Mouse (Mus musculus): Measurements from ENCODE around the gene Golph3l. TPM values are rescaled to one million over a fixed set of nuclear protein-coding genes. Genes with fewer than 3 reads are reported as not detected.
"Not testable (repeated sequence)": the region's sequence is repeated elsewhere in the genome, so short reads cannot be mapped to it uniquely, and the experiment has no call there.

The Golph3l gene
- total RNA-seq, 1 experiment from 2014 or later, result 33.6 TPM

DNA sequence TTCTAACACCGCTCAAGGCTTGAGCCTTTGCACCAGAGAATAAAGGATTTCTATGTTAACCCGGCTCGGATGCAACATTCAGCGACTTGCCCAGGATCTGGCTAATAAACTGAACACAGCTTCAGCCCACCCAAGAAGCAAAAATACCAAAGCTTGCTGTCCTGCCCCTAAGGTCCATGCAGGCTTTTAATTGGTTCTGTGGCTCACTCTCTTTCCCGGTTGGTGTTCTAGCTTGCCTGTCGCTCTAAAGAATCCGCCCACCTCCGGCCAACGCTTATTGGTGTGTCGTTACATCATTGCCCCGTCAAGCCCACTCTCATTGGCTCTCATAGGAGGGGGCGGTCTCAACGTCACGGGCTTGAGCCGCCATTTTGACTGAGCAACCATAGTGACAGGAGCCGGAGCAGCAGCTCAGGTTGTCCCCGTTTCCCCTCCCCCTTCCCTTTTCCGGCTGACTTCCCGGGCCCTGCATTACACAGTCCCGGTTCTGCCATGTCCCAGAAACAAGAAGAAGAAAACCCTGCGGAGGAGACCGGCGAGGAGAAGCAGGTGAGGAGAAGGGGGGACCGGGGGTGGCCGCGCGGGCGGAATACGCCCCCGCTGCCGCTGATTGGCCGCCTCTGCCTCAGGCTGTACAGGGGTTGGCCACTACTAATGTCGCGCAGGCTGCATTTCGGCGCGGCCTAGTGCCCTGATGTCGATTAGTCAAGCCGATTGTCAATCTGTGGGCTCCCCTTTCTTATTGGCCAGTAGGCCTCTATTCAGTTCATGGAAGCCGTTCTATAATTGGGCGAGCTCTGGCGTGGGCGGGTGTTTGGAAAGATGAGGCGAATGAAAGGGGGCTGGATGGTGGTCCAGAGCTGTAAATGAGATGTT is 36.1 kb downstream of the Golph3l start, which contains the start of gene Ensa:
Gene Ensa, plus strand, starts transcription at position 366 of the 876 bp plus-strand sequence.
- peak; percentile 98 for DNase-seq

DNA sequence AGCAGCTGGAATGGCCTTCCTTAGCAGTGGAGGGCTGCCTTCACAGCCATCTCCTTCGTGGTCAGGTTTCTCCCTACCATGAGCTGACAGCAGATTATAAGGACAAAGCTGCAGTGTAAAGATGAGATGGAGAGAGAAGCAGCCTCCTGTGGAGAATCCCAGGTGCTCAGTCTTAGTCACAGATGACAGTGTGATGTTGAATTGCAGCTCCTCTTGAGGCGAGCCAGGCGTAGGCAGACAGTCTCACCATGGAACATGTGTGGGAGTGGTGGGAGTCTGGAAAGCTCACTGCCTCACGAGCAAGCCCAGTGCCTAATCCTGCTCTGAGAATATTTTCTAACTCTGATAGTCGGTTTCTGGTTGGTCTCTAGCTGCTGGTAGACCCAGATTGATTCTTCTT is 39.0 kb downstream of the Golph3l start:
- no peak for DNase-seq

DNA sequence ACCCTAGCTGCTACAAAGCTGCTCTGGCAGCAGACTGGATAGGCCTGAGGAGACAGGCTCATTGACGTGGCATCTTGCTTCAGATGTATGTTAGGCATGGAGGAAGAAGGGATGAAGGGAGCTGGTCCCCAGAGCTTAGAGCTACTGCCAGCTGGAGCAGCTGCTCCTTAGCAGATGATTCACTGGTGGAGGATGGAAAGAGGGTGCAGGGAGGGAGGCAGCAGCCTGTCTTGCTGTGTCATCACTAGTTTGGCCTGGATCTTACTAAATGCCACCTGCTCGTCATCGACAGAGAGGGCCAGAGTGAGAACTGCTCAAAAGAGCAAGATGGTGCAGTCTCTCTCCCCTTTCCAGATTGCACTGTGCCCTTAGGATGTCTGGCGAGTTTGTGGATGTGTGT is 41.0 kb downstream of the Golph3l start:
- peak; percentile 61 for DNase-seq

DNA sequence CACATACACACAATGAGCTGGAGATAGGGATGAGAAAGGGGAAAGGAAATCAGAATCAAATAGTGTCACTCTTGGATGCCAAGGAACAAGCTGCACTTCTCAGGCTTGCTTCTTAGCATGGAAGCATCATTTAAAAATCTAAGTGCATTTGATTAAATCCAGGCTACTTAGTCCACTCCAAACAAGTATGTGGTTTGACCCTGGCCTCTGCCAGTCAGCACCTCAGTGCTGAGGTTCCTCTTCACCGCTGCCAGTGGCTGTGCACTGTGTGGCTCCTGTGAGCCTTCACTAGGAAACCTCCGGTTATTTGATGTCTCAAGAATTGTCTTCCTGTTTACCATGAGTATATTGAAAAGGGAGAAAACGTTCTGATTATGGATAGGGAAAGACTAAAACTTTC is 42.1 kb downstream of the Golph3l start:
- no peak for DNase-seq

DNA sequence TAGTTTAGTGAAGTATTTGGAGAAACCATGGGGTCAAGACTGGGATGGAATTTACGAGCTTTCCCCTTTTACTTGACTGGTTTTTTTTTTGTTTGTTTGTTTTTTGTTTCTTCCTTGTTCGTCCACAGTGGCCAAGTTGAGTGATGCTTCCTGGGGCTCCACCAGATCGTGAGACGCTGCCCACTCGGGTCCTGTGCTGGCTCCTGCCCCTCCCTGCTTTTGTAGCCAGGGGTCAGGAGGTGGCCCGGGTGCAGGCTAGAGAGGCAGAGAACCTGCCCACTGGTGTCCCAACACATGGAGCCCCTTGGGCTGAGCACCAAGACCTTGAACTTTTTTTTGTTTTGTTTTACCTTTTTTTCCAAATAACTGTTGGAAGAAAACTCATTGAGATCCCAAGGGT is 42.6 kb downstream of the Golph3l start:
- DNase-seq, result no peak

DNA sequence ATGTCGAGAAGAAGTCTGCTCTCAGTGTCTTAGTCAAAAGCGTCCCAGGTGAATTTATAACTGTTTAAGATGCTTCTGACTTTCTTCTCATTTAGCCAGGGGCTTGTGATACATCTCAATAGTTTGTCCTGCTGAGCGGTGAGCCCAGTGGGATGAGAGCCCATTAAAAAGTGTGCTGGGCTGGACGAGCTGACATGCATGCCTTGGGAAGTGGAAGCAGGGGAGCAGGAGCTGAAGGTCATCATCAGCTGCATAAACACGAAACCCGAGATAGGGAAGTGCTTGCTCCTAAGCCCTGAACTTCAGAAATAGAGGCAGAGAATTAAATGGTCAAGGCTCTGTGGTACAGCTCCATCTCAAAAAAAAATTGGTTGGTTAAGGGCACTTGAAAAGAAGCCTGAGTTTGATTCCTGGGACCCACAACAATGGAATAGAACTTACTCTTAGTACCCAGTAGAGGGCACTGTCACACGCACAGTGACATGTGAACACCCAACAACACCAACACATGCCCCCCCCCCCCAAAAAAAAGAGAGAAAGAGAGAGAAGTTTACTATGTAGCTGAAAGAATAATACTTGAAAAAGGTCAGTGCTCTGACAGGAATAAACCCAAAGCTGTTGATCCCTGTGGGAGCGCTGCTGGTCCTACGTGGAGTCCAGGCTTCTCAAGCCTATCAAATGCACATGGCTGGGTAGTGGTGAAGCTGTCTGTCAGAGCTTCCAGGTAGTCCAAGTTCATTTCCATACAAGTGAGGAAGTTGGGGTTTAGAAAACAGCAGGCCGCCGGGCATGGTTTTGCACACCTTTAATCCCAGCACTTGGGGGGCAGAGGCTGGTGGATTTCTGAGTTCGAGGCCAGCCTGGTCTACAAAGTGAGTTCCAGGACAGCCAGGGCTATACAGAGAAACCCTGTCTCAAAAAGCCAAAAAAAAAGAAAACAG is 44.2 kb downstream of the Golph3l start:
- peak; percentile 46 for DNase-seq

DNA sequence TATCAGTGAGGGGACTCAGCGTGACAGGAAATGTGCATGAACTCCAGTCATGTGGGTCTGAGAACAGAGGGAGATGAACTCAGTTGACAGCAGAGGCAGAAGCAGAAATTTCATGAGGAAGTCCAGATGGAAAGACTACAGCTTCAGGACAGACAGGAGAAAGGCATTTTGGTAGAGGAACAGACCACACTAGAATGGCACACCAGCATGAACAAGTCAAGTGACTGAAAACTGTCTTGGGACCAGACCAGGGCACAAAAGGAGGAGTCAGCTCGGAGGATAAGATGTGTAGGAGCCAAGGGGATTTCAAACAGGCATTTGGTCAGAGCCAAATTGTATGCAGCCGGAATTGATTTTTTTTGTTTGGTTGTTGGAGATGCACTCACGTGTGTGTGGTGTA is 46.9 kb downstream of the Golph3l start:
- no peak for DNase-seq

DNA sequence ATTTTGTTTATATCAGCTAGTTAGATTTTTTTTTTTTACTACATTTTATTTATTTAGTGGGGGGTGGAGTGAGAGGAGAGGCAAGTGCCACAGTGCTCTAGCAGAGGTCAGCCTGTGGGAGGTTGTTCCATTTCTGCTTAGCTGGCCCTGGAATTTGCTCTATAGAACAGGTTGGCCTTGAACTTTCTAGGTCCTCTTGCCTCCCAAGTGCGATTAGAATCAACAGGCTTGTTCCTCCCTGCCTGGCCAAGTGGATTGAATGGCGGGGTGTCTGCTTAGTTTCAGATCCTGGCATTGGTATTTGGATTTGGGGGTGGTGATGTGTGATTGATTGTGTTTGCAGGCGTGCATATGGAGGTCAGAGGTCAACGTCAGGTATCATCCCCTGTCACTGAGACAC is 47.3 kb downstream of the Golph3l start:
- DNase-seq, result no peak

DNA sequence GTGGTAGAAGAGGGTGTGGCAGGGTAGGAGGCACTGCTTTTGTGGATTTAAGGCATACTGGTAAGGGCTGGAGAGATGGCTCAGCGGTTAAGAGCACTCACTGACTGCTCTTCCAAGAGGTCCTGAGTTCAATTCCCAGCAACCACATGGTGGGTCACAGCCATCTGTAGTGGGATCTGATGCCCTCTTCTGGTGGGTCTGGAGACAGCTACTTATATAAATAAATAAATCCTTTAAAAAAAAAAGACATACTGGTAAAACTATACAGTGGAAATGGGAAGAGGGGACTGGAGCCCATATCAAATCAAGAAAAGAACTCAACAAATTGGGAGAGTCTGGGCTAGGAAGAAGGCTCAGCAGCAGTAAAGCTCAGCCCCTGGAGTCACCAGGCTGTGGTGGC is 51.0 kb downstream of the Golph3l start:
- no peak for DNase-seq

DNA sequence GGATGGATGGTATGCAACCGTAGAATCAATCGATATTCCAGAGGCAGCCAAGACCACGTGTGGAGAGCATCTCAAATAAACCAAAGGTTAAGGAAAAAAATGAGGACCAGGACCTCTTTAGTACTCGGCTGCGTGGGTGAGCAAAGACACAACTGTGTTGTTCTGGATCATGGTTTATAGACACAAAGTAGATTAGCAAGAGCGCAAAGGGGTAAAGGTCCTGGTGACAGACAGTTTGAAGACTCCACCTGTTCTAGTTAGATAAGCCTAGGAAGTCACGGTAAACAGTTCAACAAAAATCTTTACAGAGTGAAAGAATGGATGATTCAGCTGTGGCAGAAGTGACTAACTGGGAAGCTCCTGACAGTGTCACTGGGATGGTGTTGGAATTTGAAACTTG is 54.4 kb downstream of the Golph3l start:
- no peak for DNase-seq

DNA sequence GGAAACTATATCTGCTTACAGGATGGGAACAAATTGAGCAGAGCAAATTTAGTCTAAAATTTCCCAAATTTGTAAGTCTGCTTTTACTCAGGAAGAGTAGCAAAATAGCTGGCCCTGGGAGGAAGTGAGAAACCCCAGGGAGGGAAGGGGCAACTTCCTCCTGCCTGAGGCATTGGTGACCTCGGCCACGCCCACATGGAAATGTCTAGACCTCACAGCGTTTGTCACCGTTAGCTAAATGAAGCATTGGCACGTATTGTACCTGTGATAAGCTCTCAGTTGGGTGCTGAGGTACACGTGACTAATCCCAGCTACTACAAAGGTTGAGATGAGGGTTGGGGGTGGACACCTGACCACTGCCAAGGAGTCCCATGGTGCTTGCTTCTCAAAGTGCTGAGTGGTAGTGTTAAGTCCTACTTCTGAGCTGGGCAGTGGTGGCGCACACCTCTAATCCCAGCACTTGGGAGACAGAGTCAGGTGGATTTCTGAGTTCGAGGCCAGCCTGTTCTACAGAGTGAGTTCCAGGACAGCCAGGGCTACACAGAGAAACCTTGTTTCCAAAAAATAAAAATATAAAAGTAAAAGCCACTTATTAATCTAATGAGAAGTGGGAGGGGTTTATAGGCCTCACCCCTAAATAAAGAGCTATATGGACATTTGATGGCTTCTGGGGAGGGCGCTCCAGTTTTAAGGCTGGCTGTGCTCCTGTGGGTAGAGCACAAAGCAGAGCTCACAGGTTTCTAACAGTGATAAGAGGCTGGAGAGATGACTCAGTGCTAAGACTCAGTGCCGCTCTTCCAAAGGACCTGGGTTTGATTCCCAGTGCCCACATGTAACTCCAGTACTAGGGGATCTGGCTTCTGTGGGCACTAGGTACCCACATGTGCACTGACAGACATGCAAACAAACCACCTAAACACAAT is 56.8 kb downstream of the Golph3l start:
- no peak for DNase-seq

DNA sequence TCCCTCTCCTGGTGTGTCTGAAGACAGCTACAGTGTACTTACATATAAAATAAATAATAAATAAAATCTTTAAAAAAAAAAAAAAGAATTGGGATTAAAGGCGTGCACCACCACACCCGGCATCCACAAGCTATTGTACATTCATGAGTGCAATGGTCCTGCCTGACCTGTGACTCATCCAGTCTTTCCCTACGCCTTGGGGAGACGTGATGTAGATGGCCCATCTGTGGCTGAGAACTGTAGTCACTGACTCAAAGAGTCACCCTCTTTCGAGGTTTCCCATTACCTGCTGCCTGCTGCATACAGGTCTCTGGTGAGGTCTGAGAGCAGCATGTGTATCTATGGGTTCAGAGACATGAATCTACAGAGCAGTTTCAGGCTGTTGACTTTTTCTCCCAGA is 59.3 kb downstream of the Golph3l start:
- no peak for DNase-seq

DNA sequence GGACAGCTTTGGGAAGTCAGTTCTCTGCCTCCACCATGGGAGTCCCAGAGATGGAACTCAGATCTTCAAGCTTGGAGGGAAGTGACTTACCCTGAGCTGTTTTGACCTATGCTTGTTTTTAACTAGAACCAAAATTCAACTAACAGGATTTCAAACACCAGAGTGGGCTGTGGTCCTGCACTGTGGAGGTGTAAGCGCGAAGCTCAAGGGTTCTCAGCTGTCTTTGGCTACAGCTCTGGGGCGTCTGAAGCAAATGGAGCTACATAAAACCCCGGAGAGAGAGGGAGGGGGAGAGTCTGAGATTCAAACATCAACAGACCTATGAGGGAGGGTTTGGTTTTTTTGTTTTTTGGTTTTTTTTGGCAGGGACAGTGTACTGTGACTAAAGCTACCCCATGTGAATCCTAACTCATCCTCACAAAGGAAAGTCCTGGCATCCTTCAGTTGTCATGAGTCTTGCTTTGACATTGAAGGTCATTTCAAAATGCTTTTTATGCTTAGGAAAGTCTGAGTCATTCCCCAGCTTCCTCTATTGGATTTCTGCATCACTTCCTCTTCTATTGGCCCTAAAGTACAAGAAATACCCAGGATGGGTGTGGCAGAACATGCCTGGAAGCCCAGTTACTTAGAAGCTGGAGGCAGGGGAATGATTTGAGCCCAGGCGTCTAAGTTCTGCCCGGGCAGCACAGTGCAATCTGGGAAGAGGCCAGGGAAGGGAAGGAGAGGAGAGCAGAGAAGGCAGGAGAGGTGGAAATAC is 61.7 kb downstream of the Golph3l start:
- peak; percentile 53 for DNase-seq

DNA sequence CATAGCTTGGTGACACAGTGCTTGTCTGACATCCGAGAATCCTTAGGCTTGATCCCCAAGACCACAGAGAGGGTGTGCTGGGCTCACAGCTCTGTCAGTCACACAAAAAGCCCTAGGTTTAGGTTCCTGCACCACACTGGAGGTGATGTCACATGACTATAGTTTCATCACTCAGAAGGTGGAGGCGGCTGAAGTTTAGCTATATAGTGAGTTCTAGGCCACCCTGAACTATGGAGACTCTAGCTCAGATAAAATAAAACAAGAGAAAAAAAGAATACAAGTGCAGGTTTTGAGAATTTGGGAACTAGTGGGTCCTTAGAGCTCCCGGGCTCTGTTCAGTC is 62.3 kb downstream of the Golph3l start:
- DNase-seq, result no peak

DNA sequence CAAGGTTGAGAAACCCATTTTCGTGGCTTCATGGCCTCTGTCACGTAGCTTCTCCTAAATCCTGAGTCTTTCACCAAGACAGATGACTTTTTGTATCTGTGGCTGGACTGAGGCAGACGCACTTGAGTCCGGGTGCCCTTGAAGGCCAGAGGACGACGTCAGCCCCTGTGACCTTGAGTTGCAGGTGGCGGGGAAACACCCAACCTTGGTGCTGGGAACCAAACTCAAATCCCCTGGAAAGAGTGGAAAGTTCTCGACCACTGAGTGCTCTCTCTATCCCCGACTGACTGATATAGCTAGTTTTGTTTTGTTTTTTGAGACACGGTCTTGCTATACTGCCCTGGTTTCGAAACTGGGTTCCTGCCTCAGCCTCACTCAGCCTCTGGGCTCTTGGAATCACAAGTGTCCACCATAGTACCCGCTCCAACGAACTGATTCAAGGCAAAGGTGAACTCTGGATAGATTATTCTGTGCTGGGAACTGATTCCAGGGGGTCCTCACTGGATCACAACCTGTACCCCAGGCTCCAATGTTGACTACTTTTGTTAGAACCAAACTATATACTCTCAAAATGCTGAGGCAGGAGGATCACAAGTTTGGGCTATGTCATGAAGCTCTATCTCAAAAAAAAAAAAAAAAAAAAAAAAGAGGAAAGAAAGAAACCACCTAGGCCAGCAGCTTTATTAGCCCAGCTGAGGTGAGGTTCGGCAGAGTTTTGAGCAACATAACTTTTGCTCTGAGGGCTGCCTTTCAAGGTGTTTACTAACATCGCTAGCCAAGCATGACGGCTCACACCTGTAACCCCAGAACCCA is 62.9 kb downstream of the Golph3l start:
- DNase-seq, result peak; percentile 34

DNA sequence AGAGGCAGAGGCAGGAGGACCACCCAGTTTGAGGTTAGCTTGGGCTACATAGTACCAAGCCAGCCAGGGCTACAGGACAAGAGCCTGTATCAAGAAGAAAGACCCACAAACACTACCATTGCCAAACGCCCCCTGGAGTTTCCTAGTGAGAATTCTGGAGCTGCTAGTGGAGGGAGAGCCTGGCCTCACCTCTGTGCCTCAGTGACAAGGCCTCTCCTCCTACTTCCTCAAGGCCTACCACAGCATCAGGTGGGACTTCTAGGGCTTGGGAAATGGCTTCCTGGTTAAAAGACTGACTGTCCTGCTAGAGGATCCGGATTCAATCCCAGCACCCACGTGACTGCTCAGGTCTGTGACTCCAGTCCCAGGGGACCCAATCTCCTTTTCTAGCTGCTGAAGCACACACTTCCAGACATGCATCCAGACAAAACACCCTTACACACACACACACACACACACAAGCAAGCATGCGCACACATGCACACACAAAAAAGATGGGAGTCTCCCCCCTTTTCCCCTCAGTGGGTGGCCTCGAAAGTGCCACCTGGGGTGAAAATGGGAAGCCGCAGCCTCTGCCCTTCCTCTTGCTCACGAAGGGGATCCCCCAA is 63.6 kb downstream of the Golph3l start:
- no peak for DNase-seq

DNA sequence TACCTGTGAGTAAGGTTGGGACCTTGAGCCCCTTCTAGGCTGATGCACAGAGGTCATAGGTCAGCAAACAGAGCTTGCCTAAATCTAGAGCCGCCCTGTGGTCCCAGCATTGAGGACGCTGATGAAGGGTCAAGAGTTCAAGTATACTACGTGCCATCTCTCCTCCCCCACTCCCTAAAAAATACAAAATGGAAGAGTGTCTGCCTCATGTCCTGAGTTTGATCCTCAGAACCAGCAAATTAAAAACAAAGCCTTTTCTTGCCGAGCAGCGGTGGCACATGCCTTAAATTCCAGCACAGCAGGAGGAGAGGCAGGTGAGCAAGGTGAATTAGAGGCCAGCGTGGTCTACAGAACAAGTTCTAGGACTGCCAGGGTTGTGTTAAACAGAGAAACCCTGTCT is 64.1 kb downstream of the Golph3l start:
- no peak for DNase-seq

DNA sequence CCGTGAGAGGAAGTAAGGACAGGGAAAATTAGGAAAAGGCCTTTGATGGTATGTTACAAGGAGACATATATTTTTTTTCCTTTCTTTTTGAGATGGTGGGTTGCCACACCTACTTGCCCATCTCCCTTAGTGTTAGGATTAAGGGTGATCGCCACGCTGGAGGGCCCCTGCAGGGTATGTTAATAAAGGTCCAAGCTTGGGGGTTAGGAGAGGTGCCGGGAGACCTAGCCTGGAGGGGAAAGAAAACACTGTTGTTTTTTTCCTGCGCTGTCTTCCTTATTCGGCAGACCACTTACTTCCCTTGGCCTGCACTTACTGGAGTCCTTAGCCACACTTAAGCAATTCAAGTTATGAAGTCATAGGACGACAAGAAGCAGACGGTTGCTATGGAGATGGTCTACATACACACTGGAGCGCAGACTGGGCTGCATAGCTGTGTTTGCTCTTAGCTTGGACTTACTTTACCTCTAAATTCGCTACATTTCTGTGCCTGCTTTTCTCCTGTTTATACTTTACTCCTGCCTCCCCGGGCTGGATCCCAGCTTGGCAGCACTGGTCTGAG is 64.8 kb downstream of the Golph3l start:
- peak; percentile 34 for DNase-seq

DNA sequence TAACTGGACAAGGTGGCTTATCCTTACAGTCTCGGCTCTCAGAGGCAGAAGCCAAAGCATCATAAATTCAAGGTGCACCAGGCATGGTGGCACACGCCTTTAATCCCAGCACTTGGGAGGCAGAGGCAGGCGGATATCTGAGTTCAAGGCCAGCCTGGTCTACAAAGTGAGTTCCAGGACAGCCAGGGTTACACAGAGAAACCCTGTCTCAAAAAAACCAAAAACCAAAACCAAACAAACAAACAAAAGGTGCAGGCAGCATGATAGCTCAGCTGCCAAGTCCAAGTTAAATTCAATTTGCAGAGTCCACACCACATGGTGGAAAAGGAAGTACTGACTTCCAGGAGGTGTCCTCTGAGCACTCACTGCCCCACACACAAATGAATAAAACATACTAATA is 65.6 kb downstream of the Golph3l start:
- not testable (repeated sequence) for DNase-seq

DNA sequence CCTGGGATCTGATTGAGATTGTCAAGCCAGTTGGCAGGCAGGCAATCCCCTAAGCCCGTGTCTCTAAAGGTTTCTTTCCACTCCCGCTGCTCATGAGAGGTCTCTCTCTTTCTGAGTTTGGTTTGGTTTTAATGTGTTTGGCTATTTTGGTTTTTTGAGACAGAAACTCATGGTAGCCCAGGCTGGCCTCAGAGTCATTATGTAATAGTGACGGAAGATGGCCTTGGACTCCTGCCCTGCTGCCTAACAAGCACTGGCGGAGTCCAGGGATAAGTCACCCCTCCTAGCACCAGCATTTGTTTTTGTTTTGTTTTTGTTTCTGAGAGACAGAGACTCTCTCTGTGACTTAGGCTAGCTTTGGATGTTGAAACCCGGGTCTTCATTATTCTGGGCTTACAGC is 66.7 kb downstream of the Golph3l start:
- peak; percentile 23 for DNase-seq

Data from adrenal gland, postnatal 14 days (tissue).